Mouse (Mus musculus): ENCODE results near the gene Sync. TPM values are rescaled to one million over a fixed set of nuclear protein-coding genes. Genes with fewer than 3 reads are reported as not detected.

Gene Sync
- polyA plus RNA-seq, 1 experiment from 2014 or later, result 0.63 TPM

DNA sequence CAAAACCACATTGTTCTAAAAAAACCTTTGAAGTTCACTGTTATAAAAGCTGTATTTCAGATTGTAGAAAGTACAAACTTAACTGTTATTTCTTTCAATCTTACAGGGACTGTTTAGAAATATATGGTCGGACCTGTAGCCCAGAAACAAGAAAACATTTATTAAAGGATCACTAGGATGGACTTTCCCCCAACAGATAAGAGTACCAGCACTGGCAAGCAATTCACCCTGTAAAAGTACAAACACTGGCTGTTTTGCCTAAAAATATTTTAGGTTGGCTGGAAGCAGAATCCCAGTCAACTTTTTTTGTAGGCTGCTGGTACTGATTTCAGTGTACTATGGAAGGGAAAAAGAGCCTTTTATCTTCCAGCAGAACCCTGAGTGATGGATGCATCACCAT, 20.5 kb downstream of the Sync start:
- no peak for ATAC-seq (replicated peaks; ENCODE audit: low FRiP score, low read depth)
- TF ChIP-seq CTCF (IDR thresholded peaks at IDR 0.05; ENCODE audit: low read depth), result no peak
- Histone ChIP-seq H3K27me3 (ENCODE audit: insufficient read depth, low read length) (no peaks in the 10 kb centered on the region), H3K36me3 (ENCODE audit: insufficient read depth, low read length) (peaks cover 33% of the 10 kb centered on the region), H3K9ac (ENCODE audit: low read depth, low read length) (no peak overlapping the region), H3K4me1 (replicated peaks; ENCODE audit: insufficient read depth, low read length) (no peaks in the 10 kb centered on the region), H3K4me3 (replicated peaks; ENCODE audit: low read depth, low read length) (no peak overlapping the region), H3K9me3 (replicated peaks; ENCODE audit: low read length) (no peaks in the 10 kb centered on the region), H3K27ac (no peak overlapping the region), H3K4me2 (ENCODE audit: low read length) (no peak overlapping the region)
- WGBS, result 98% methylated on average over 1 of the region's 1 CpGs
- no peak for DNase-seq (ENCODE audit: low spot score)

DNA sequence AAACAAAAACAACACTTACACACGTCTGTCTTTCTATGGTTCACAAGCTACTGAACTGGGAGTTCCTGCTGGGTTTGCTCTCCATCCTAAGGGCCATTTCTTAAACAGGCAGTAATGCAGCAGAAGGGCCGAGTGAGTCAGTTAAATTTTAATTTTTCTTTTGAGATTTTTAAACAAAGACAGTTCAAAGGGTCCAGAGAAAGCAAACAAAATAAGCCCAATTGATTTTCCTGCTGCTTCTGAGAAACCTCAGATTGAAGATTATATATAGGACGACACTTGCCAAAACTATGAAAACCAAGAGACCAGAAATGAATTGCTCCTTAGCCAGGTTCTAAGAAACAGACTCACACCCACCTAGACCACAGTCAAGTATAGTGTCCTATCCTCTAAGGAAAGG, 26.5 kb downstream of the Sync start:
- Histone ChIP-seq H3K4me3 (replicated peaks; ENCODE audit: low read depth, low read length) (no peak overlapping the region), H3K9ac (ENCODE audit: low read depth, low read length) (no peak overlapping the region), H3K4me2 (ENCODE audit: low read length) (no peak overlapping the region), H3K27me3 (ENCODE audit: insufficient read depth, low read length) (no peaks in the 10 kb centered on the region), H3K9me3 (replicated peaks; ENCODE audit: low read length) (no peaks in the 10 kb centered on the region), H3K36me3 (ENCODE audit: insufficient read depth, low read length) (peaks cover 40% of the 10 kb centered on the region), H3K27ac (no peak overlapping the region), H3K4me1 (replicated peaks; ENCODE audit: insufficient read depth, low read length) (no peaks in the 10 kb centered on the region)
- 77% methylated on average over 3 of the region's 3 CpGs for WGBS
- TF ChIP-seq CTCF (IDR thresholded peaks at IDR 0.05; ENCODE audit: low read depth), result no peak
- no peak for DNase-seq (ENCODE audit: low spot score)
- ATAC-seq (replicated peaks; ENCODE audit: low FRiP score, low read depth), result no peak

DNA sequence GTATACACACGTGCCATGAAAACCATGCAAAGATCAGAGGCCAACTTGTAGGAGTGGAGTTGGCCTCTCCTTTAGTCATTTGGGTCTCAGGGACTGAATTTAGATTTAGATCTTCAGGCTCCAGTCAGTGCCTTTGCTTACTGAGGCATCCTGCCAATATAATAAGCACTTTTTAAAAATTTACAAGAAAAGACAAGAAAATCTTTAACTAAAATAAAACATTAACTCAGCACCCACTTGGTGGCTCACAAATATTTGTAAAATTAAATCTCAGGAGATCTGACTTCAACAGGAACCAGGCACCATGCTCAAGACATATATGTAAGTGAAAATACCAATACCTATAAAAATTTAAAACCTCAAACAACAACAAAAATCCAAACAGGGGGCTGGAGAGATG, 33.5 kb downstream of the Sync start:
- DNase-seq (ENCODE audit: low spot score) (no peak), ATAC-seq (replicated peaks; ENCODE audit: low FRiP score, low read depth) (no peak)
- Histone ChIP-seq H3K27ac (no peak overlapping the region), H3K27me3 (ENCODE audit: insufficient read depth, low read length) (no peaks in the 10 kb centered on the region), H3K4me2 (ENCODE audit: low read length) (no peak overlapping the region), H3K9me3 (replicated peaks; ENCODE audit: low read length) (no peaks in the 10 kb centered on the region), H3K36me3 (ENCODE audit: insufficient read depth, low read length) (peaks cover 54% of the 10 kb centered on the region), H3K4me1 (replicated peaks; ENCODE audit: insufficient read depth, low read length) (no peaks in the 10 kb centered on the region), H3K4me3 (replicated peaks; ENCODE audit: low read depth, low read length) (no peak overlapping the region), H3K9ac (ENCODE audit: low read depth, low read length) (no peak overlapping the region)
- no peak for TF ChIP-seq CTCF (IDR thresholded peaks at IDR 0.05; ENCODE audit: low read depth)
- 51% methylated on average over 1 of the region's 1 CpGs for WGBS

DNA sequence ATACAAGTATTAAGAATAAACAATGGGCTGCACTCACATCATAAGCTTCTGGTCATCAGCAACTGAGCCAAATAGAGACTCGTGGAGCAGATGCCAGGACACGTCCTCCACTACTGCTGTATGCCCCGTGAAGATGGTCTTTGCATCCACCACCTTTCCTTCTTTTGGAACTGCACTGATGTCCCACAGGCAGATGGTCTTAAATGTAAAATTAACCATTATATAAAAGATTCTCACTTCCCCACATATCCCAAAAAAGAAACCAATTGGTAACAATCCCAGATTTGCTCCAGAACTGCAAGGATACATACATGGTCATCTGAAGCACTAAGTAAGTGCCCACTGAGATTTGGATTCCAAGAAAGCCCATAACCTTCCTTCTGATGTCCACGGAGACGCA, 34.6 kb downstream of the Sync start:
- no peak for TF ChIP-seq CTCF (IDR thresholded peaks at IDR 0.05; ENCODE audit: low read depth)
- H3K27ac ChIP-seq, result no peak overlapping the region
- WGBS, result 96% methylated on average over 5 of the region's 5 CpGs
- ATAC-seq (replicated peaks; ENCODE audit: low FRiP score, low read depth), result no peak
- peaks cover 56% of the 10 kb centered on the region for H3K36me3 ChIP-seq (ENCODE audit: insufficient read depth, low read length)
- H3K9me3 ChIP-seq (replicated peaks; ENCODE audit: low read length), result no peaks in the 10 kb centered on the region
- H3K4me1 ChIP-seq (replicated peaks; ENCODE audit: insufficient read depth, low read length), result no peaks in the 10 kb centered on the region
- no peak overlapping the region for H3K4me3 ChIP-seq (replicated peaks; ENCODE audit: low read depth, low read length)
- H3K9ac ChIP-seq (ENCODE audit: low read depth, low read length), result no peak overlapping the region
- H3K4me2 ChIP-seq (ENCODE audit: low read length), result no peak overlapping the region
- DNase-seq (ENCODE audit: low spot score), result no peak
- no peaks in the 10 kb centered on the region for H3K27me3 ChIP-seq (ENCODE audit: insufficient read depth, low read length)

DNA sequence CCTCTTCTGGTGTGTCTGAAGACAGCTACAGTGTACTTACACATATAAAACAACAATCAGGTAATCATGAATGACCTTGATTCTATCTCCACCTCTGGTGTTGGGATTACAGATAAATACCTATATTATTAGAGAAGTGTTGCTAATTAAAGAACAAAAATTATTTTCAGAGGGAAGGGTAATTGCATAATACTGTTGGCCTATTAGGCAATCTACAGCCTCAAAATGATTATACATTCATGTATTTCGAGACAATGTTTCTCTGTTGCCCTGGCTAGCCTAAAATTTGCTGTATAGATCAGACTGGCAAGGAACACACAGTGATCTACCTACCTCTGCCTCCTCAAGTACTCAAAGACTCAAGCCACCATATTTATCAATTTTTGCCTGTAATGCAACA, 36.1 kb downstream of the Sync start:
- Histone ChIP-seq H3K27me3 (ENCODE audit: insufficient read depth, low read length) (no peaks in the 10 kb centered on the region), H3K9me3 (replicated peaks; ENCODE audit: low read length) (no peaks in the 10 kb centered on the region), H3K27ac (no peak overlapping the region), H3K4me1 (replicated peaks; ENCODE audit: insufficient read depth, low read length) (no peaks in the 10 kb centered on the region), H3K4me3 (replicated peaks; ENCODE audit: low read depth, low read length) (no peak overlapping the region), H3K4me2 (ENCODE audit: low read length) (no peak overlapping the region), H3K36me3 (ENCODE audit: insufficient read depth, low read length) (peaks cover 57% of the 10 kb centered on the region), H3K9ac (ENCODE audit: low read depth, low read length) (no peak overlapping the region)
- no peak for TF ChIP-seq CTCF (IDR thresholded peaks at IDR 0.05; ENCODE audit: low read depth)
- no peak for ATAC-seq (replicated peaks; ENCODE audit: low FRiP score, low read depth)
- 91% methylated on average over 1 of the region's 1 CpGs for WGBS
- DNase-seq (ENCODE audit: low spot score), result no peak

DNA sequence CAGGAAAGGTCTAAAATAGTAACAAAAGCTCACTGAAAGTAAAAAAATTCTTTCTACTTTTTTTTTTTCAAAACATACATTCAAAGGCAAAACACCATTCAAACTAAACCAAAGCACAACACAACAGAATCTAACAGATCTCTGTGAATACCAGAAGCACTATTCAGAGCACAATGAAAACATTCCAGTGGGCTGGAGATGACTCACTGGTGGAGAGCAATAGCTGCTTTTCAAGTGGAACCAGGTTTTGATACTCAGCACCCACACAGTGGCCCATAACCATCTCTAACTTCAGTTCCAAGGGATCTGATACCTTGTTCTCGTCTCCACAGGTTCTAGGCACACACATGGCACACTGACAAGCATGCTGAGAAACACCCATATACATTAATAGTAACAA, 37.3 kb downstream of the Sync start:
- ATAC-seq (replicated peaks; ENCODE audit: low FRiP score, low read depth) (no peak), DNase-seq (ENCODE audit: low spot score) (no peak)
- Histone ChIP-seq H3K4me3 (replicated peaks; ENCODE audit: low read depth, low read length) (no peak overlapping the region), H3K36me3 (ENCODE audit: insufficient read depth, low read length) (peaks cover 55% of the 10 kb centered on the region), H3K4me2 (ENCODE audit: low read length) (no peak overlapping the region), H3K4me1 (replicated peaks; ENCODE audit: insufficient read depth, low read length) (no peaks in the 10 kb centered on the region), H3K27ac (no peak overlapping the region), H3K27me3 (ENCODE audit: insufficient read depth, low read length) (no peaks in the 10 kb centered on the region), H3K9ac (ENCODE audit: low read depth, low read length) (no peak overlapping the region), H3K9me3 (replicated peaks; ENCODE audit: low read length) (no peaks in the 10 kb centered on the region)
- 67% methylated on average over 1 of the region's 1 CpGs for WGBS
- TF ChIP-seq CTCF (IDR thresholded peaks at IDR 0.05; ENCODE audit: low read depth), result no peak

DNA sequence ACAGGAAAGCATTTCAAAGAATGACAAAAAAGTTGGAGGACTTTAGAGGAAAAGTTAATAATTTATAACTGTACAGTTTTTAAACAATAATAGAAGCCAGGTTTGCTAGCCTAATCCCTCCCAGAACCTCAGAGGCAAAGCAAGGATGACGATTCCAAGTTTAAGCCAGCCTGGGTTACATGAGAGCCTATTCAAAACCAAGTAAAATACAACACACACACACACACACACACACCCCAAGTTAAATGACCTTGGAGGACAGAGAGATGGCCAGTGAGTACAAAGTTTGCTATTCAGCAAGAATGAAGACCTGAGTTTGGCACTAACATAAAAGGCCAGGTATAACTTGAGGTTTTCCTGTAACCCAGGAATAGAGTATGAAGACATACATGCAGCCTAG, 38.8 kb downstream of the Sync start:
- peaks cover 3% of the 10 kb centered on the region; the same call in 1 of the 2 replicates for H3K4me1 ChIP-seq (replicated peaks; ENCODE audit: insufficient read depth, low read length)
- H3K36me3 ChIP-seq (ENCODE audit: insufficient read depth, low read length), result peaks cover 47% of the 10 kb centered on the region
- WGBS, result 52% methylated on average over 1 of the region's 1 CpGs
- ATAC-seq (replicated peaks; ENCODE audit: low FRiP score, low read depth), result no peak
- H3K4me3 ChIP-seq (replicated peaks; ENCODE audit: low read depth, low read length), result no peak overlapping the region
- no peaks in the 10 kb centered on the region for H3K27me3 ChIP-seq (ENCODE audit: insufficient read depth, low read length)
- no peak overlapping the region for H3K4me2 ChIP-seq (ENCODE audit: low read length)
- no peak overlapping the region for H3K27ac ChIP-seq
- H3K9ac ChIP-seq (ENCODE audit: low read depth, low read length), result no peak overlapping the region
- DNase-seq (ENCODE audit: low spot score), result no peak
- no peak for TF ChIP-seq CTCF (IDR thresholded peaks at IDR 0.05; ENCODE audit: low read depth)
- H3K9me3 ChIP-seq (replicated peaks; ENCODE audit: low read length), result no peaks in the 10 kb centered on the region

Measured in kidney, postnatal 0 days (tissue).